Mouse (Mus musculus) urinary bladder, adult 2 months (tissue): ENCODE data around the gene Tead3. TPM values are rescaled to one million over a fixed set of nuclear protein-coding genes. Genes with fewer than 3 reads are reported as not detected.
A peak's percentile ranks its signal among the peaks of the same experiment; 100 is the strongest.
"Not testable (repeated sequence)": the region's sequence is repeated elsewhere in the genome, so short reads cannot be mapped to it uniquely, and the experiment has no call there.

ENCODE experiments used
- DNase-seq: peaks from one replicate; pipeline ENCODE4 v3.0.0; 2022; ENCODE audit warnings: low spot score
- polyA plus RNA-seq: library from polyadenylated mRNA; depleted of rRNA; stranded (reverse); fragments of >200 nt; gene quantifications from 2 replicates; pipeline ENCODE4 v1.2.3, GENCODE M21; 2012

Tead3 gene
- polyA plus RNA-seq, 1 experiment, result 41.6 TPM

DNA sequence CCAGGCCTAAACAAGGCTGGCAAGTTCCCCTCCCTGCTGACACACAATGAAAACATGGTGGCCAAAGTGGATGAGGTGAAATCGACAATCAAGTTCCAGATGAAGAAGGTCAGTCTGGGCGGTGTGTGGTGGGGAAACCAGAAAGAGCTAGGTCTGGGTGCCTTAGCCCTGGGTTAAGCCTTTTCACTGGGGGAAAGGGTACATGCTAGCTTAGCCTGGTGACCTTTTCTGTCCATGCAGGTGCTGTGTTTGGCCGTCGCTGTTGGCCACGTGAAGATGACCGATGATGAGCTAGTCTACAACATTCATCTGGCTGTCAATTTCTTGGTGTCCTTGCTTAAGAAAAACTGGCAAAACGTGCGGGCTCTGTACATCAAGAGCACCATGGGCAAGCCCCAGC, 20.0 kb downstream of the Tead3 start:
- not testable (repeated sequence) for DNase-seq

DNA sequence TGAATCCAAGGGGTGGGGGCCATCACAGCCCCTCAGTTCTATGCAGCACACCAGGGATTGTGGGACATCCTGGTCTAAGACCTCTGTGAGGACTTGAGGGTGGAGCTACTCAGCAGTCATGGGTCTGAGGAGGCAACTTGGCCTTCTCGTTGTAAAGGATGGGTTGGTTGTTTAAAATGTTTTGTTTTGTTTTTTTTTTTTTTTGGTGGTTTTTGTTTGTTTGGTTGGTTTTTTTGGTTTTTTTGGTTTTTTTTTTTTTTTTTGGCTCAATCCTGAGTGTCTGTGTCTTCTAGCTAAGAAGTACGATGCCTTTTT, 20.4 kb downstream of the Tead3 start:
- no peak for DNase-seq

DNA sequence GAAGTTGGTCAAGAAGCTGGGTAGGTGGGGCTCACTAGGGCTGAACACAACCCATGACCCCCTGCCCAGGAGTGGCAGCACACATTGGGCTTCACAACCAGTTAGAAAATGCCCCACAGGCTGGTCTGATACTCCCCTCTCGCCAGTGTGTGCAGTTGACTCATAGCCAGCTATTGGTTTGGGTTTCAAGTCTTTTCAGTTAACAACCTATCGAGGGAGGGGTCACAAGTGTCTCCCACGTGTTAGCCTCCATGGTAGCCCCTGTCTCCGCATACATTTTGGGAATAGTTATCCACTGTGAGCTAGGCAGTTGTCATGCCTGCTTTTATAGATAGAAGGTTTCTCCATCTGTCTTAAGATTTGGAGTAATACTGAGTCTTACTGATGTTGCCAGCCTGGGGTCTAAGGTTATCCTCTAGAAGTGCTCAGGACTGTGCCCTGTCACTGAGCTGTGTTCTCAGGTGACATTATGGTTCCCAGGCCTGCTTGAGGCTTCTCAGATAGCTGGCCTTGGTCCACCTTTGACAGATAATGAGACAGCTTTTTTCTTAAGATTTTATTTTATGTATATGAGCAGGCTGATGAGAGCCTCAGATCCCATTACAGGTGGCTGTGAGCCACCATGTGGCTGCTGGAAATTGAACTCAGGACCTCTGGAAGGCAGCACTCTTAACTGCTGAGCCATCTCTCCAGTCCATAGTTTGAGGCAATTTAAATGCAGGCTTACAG, 20.9 kb downstream of the Tead3 start:
- no peak for DNase-seq

DNA sequence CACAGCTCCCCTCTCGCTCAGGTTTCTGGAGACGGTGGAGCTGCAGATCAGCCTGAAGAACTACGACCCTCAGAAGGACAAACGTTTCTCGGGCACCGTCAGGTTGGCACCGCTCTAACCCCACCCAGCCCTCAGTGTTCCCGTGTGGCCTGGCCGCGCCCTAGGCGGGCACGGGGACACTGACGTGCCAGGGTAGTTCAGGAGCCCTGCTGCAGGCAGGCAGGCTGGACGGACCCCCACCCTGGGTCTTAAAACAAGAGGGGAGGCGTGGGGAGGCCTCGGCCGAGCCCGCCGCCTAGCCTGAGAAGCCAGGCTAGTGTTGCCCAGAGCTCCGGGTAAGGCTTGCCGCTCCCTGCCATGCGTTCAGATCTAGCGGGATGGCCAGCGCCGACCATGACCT, 21.7 kb downstream of the Tead3 start:
- DNase-seq, result no peak

DNA sequence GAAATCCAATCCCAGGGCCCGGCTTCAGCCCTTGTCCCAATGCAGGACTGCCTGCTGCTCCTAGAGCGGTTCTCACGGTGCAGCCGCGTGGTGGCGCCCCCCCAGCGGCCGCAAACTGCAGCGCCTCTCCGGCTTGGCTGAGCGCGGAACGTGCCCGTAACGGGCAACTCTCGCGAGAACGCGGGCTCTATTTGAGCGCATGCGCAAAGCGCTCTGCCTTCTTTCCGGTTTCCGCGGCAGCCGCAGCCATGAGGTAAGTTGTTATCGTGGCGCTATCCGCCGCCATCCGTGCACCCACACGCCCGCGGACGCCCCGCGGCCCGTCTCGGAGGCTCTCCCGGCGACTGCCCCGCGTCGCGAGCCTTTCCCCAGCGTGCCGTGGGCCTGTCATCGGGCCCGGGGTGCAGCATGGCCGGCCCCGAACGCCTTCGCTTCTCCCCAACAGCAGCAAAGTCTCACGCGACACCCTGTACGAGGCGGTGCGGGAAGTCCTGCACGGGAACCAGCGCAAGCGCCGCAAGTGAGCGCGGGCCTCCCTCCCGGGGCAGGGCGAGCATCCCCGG, 22.2 kb downstream of the Tead3 start, which contains the start of gene Rpl10a:
Gene Rpl10a, plus strand, starts transcription at position 106 of the 563 bp plus-strand sequence.
- peak; percentile 99 for DNase-seq

DNA sequence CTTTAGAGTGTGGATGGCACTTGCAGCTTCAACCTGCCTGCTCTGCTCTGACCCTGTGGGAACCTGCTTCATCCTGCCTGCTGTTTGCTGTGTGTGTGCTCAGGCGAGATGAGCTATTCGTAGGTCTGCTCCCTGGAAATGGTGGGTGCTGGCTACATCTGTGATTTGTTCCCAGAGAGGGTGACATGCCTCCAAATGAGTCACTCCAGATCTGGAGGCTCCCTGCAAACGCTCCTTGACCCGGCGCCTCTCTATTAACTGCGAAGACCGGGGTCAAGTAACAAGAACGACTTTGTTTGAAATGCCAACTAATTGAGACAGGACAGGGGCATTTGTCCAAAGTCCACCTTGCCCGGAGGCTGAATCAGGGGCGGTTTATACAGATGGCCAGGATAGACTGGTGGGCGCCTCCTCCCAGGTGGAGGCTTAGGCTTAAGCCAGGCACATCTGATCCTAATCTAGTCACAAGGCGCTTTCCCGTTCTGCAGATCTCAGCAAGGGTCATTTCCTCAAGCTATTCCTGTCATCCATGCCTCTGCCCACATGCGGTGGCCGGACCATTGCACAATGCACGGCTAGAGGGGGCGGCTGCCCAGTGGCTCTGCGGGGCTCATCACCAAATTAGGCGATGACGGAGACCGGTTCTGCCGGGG, 22.8 kb downstream of the Tead3 start:
- DNase-seq, result no peak

DNA sequence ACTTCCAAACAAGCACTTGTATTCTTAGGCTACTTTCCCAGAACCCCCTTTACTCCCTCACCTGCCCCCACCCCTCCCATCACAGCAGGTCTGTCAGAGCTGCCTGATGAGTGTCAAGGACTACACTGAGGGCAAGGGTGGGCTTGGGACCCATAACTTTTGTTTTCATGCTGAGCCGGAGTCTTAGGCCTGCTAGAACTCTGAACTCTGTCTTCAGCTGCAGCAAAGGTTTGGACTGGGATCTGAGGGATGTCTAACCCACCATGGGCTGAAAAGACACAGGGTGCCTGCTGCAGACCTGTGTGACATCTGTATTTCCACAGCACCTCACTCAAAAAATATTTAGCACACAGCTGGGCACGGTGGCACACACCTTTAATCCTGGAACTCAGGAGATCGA, 23.7 kb downstream of the Tead3 start:
- no peak for DNase-seq

DNA sequence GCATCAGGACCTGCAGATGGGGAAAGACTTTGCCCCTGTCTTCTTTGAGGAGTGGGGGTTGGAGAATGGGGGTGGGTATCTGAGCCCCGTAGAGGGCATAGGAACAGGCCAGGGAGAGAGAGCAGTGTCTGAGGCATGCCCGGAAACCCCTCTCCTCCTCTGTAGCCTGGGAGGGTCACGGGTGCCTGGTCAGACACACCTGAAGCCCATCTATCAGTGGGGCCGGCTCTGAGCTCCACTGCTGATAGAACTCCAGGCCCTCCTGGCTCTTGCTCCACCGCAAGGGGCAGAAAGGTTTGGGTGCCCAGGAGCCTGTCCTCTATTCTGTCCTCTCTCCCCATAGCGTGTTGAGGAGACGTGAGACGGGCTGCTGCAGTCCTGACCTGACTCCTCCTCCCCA, 24.9 kb downstream of the Tead3 start:
- DNase-seq, result no peak

DNA sequence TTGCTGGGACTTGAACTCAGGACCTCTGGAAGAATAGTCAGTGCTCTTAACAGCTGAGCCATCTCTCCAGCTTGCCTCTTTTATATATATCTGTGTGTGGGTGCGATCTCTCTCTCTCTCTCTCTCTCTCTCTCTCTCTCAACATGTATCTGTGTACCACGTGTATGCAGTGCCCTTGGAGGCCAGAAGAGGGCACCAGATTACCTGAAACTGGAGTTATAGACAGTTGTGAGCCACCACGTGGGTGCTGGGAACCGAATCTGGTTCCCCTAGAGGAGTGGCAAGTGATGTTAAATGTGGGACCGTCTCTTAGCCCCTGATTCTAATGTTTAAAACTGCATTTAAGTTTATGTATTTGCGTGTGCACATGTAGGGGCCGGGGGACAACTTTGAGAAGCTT, 26.2 kb downstream of the Tead3 start:
- DNase-seq, result not testable (repeated sequence)

DNA sequence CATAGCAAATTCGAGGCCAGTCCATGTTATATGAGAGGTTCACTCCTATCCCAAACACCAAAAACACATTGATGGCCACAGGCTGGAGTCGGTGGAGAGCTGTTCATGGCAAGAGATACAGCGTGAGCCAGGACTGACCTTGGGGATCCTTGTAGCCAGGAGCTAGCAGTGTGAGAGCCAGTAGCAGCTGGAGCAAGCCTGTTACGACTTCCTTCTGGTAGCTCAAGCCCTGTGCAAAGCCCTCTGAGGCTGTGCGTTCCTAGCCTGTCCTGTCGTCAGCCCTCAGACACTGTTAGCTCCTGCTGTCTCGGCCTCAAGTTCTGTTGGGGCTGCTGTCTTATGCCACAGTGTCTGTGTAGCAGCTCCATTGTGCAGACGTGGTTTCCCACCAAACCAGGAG, 26.8 kb downstream of the Tead3 start:
- DNase-seq, result no peak

DNA sequence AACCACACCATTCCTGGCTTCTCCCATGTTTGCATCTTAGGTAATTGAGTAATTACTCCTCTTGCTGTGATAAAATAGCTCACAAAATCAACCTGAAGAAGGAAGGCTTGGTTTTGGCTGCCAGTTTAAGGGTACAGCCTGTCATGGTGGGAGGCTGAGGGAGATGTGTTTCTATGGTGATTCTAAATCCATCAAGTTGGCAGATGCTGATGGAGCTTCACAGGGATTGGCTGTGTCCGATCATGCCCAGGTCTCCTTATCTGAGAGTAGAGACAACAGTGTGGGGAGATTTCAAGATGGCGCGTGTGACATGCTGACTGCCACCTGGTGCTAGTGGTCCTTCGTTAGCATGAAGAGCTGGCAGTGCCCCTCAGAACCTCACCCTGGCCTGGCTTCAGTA, 28.9 kb downstream of the Tead3 start:
- DNase-seq, result no peak

DNA sequence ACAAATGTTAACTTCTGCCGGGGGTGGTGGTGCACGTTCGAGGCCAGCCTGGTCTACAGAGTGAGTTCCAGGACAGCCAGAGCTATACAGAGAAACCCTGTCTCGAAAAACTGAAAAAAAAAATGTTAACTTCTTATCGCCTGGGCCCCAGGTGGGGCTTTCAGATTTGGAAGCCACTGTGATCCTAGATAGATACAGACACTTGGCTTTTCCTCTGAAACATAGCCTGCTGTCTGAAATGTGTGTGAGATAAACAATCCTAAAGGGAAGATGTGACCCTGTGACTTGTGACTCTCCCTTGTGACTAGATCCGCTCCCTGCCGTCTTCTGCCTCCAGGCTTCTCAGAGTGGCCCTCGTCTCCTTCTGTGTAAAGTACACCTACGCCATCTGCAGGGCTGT, 32.9 kb downstream of the Tead3 start:
- no peak for DNase-seq

DNA sequence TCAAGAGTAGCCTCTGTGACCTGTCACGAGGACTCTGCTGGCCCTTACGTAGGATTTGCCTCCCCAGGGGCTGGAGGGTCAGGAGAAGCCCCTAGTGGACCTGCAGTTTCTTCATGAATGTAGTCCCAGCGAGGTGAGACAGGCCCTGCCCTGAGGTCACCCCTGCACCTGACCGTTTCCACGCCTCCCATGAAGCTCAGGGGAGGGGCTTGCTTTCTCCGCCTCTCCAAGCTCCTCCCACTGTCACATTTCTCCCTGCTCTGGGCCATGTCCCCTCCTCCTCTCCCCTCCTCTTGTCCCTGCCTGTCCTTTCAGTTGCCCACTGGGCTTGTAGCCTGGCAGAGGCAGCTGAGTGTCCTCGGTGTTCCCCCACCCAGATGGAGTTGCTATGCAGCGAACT, 33.5 kb downstream of the Tead3 start:
- DNase-seq, result no peak

DNA sequence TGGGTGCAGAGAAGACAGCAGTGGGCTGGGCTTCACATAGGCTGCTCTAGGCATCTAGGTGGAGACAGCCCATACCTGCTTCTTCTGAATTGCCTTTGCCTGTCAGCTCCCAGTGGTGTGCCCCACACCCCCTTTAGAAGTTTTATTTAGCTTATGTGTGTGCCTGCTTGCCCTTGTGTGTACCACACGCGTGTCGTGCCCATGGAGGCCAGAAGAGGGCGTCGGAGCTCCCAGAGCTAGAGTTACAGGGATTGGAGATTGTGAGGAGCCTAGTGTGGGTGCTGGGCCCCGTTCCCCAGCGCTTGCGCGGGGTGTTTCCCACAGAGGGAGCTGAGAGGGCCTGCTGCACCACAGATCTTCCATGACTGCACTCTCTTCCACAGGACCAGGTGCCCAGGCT, 34.1 kb downstream of the Tead3 start:
- DNase-seq, result no peak

DNA sequence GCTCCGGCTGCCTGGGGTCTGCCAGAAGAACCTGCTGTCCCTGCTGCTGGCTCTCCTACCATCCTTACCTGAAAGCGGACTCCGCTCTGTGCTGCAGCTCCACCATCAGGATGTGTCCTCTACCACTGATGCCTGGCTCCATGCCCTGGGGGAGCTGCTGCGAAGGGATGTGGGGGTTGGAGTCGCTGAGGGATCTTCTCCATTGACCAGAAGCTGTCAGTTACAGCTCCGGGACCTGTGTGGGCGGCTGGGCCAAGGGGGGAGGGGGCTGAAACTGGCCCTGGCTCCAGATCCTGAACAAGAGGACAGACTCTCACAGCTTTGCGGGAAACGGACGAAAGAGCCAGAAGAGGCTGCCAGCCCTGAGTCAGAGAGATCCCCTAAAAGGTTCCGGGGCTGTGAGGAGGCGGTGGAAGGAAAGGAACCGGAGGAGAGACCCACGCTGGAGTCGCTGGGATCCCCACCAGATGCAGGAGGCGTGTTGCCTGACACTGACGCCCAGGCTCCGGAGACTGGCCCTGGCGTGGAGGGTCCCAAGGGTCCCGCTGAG, 34.9 kb downstream of the Tead3 start:
- no peak for DNase-seq

DNA sequence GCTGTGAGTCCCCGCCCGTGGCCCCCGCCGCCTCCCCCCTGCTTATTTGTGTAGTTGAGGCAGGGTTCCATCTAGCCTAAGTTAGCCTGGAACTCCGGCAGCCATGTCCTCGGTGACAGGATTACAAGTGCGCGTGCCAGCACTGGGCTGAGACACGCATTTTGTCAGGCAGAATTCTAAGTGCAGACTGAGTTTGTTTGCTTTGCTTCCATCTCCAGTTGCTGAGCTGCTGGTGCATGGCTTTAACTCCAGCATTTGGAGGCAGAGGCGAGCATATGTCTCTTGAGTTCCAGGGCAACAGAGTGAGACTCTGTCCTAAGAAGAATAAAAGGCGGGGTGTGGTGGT, 36.8 kb downstream of the Tead3 start:
- no peak for DNase-seq

DNA sequence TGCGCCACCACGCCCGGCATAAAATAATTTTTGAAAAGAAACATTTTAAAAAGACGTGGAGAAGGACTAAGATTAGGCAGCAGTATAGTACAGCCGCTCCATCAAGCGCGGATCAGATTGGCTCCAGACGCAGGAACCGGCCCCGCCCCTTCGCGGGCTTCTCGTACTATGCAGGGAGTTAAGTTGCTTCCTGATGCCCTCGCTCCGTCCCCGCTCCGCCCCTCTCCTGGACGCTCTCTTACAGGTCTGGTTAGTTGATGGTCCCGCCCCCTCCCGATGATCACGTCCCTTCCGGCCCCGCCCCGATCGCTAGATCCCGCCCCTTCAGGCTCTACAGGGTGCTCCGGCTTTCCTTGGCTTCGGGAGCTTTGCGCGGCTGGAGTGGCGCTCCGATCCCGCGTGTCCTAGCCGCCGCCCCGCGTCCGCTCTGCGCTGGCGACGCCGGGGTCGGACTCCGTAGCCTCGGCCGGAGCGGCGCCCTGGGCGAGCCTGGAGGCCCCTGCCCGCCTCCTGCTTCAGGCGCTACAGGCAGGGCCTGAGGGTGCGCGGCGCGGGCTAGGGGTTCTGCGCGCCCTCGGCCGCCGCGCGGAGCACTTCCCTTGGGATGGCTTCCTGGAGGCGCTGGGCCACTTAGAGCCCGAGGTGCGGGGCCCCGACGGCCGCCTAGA, 37.3 kb downstream of the Tead3 start, which contains the start of gene Fance:
Gene Fance, plus strand, starts transcription at position 308 of the 668 bp plus-strand sequence.
- peak; percentile 70 for DNase-seq

DNA sequence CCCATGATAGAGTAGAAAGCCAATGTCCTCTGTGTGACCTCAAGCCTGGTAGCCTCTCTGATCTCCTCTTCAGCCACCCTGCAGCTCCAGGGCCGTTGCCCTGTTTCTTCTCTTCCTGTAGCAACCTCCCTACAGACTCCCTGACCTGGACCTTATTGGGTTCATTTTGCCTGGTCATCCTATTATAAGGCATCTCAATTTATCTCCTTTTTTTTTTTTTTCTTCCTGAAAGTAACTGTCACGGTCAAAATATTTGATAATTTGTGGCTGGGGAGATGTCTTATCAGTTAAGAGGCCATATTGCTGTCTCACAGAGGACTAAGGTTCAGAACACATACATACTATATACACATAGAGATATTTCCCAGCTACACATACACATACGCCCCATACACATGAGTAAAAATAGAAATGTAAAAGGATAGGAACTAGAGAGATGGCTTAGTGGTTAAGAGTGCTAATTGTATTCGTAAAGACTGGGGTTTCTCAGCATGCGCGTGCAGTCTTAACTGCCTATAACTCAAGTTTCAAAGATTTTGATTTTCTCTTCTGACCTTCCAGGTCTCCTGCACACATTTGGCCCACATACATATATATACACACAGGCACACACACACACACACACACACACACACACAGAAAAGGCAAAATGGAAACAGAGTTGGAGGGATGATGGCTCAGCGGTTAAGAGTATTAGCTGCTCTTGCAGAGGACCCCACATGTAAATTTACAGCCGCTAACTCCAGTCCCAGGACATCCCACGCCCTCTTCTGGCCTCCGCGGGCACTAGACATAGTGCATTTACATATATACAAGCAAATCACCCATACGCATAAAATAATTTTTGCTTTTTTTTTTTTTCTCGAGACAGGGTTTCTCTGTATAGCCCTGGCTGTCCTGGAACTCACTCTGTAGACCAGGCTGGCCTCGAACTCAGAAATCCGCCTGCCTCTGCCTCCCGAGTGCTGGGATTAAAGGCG, 38.1 kb downstream of the Tead3 start:
- DNase-seq, result no peak

DNA sequence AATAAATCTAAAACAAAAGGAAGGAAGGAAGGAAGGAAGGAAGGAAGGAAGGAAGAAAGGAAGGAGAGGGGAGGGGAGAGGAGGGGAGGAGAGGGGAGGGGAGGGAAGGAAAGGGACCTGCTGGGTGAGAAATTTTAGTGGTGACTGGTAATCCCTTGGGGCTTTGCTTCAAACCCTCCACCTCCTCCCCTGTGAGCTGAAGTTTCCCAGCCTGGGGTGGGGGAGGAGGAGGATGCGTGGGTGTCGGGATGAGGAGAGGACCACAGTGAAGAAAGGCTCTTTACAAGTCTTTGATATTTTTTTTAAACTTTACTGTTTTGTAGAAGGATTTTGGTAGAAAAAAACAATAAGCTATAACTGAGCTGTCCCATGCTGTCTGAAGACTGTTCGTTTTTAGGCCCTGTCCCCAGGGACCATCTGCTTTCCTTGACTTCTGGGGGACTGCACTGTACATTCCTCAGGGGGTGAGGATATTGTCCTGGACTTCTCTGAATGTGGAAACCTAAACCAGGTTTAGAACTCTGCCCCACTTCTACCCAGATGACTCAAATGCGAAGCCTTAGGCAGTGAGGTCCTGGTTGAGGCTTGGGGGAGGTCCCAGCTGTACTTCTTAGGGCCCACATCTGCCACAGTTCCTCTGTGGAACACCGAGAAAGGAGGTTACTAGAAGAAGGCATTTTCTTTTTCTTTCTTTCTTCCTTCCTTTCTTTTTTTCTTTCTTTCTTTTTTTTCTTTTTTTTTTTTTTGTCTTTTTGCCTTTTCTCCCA, 39.1 kb downstream of the Tead3 start:
- DNase-seq, result no peak

DNA sequence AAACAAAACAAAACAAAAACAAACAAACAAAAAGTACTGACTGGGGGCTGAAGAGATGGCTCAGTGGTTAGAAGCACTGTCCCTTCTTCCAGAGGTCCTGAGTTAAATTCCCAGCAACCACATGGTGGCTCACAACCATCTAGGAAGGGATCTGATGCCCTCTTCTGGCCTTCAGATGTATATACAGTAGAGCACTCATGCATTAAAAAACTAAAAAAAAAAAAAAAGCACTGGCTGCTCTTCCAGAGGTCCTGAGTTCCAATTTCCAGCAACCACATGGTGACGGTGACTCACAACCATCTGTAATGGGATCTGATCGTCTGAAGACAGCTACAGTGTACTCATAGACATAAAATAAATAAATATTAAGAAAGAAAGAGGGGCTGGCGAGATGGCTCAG, 39.8 kb downstream of the Tead3 start:
- no peak for DNase-seq
